Mouse (Mus musculus) embryonic facial prominence, embryonic 14.5 days (tissue): ENCODE results near the gene 2700081O15Rik. TPM values are rescaled to one million over a fixed set of nuclear protein-coding genes. Genes with fewer than 3 reads are reported as not detected.

Source experiments
- ATAC-seq: fragments of 200-750 bp; cut with Nextera tagmentation; 2 replicates; pipeline ENCODE4 v1.8.0; 2017; ENCODE audit warnings: low read depth, moderate number of reproducible peaks, moderate TSS enrichment
- DNase-seq: peaks from one replicate; pipeline ENCODE4 v3.0.0-alpha.2; 2015; ENCODE audit warnings: low spot score
- H3K27ac ChIP-seq: fragments of 300-500 bp; sonication (generic); replicated peaks from 2 replicates; pipeline ENCODE4 v1.5.1; 2014; ENCODE audit warnings: low read depth, mild to moderate bottlenecking, low read length, moderate library complexity
- H3K27me3 ChIP-seq: fragments of 300-500 bp; sonication (generic); replicated peaks from 2 replicates; pipeline ENCODE4 v1.6.1; 2014; ENCODE audit warnings: low read length; ENCODE audit not compliant: control insufficient read depth, insufficient read depth
- H3K36me3 ChIP-seq: fragments of 300-500 bp; sonication (generic); 2 replicates; pipeline ENCODE4 v1.6.1; 2014; ENCODE audit warnings: low read length, mixed read lengths; ENCODE audit not compliant: control insufficient read depth, insufficient read depth
- H3K4me1 ChIP-seq: fragments of 300-500 bp; sonication (generic); 2 replicates; pipeline ENCODE4 v1.6.1; 2014; ENCODE audit warnings: antibody characterized with exemption, low read length; ENCODE audit not compliant: control insufficient read depth, insufficient read depth
- H3K4me2 ChIP-seq: fragments of 300-500 bp; sonication (generic); 2 replicates; pipeline ENCODE4 v1.6.1; 2014; ENCODE audit warnings: low read depth, mild to moderate bottlenecking, low read length, moderate library complexity, mixed read lengths
- H3K4me3 ChIP-seq: fragments of 300-500 bp; sonication (generic); 2 replicates; pipeline ENCODE4 v1.5.1; 2014; ENCODE audit warnings: low read depth, mild to moderate bottlenecking, low read length
- H3K9ac ChIP-seq: fragments of 300-500 bp; sonication (generic); 2 replicates; pipeline ENCODE4 v1.6.1; 2014; ENCODE audit warnings: low read depth, mild to moderate bottlenecking, low read length, moderate library complexity, mixed read lengths
- H3K9me3 ChIP-seq: fragments of 300-500 bp; sonication (generic); 2 replicates; pipeline ENCODE4 v1.6.1; 2016; ENCODE audit warnings: low read length; ENCODE audit not compliant: control insufficient read depth
- WGBS: fragments of 180-500 bp; shearing (Covaris S2); extraction: QIAGEN DNeasy Blood & Tissue Kit; methylation state at CpG from one replicate; pipeline ENCODE4 v1.1.7; 2014; 5-methylcytosine and 5-hydroxymethylcytosine counted together
- polyA plus RNA-seq: library from polyadenylated mRNA; unstranded; fragments of >200 nt; fragmentation: Nextera tagmentation; extraction: Ambion mirVana; gene quantifications from 2 replicates; pipeline ENCODE4 v1.2.1, GENCODE M21; 2014

2700081O15Rik gene
- polyA plus RNA-seq, 1 experiment from 2014 or later, result 10.3 TPM

DNA sequence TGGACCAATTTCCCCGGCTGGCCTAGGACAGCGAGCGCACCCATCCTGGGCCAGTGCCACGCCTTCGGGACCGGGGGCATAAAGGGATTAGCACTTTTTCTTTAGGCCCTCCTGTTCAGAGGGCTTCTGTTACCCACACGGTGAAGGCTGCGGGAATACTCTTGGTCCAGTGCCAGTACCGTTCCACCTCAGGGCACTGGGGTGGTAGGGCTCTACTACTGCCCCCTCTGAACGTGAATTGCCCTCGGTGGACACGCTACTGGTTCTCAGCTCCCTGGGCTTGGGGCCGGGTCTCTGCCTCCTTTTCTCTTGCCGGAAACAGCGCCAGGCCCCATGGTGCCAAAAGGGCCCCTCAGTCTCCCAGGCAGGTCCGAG, 6.2 kb downstream of the 2700081O15Rik start:
- H3K27me3 ChIP-seq, result no peaks in the 10 kb centered on the region
- H3K4me1 ChIP-seq, result peaks cover 47% of the 10 kb centered on the region
- H3K4me2 ChIP-seq, result peak overlapping the region; percentile 48
- WGBS, result 41% methylated on average over 11 of the region's 16 CpGs
- DNase-seq, result no peak
- H3K27ac ChIP-seq, result peak overlapping the region; percentile 65; the same call in 1 of the 2 replicates
- no peaks in the 10 kb centered on the region for H3K9me3 ChIP-seq
- H3K36me3 ChIP-seq, result peaks cover 88% of the 10 kb centered on the region
- peak overlapping the region; percentile 50; the same call in 1 of the 2 replicates for H3K9ac ChIP-seq
- H3K4me3 ChIP-seq, result peak overlapping the region; percentile 22; the same call in 1 of the 2 replicates
- ATAC-seq, result no peak

GRCm38 (mm10) chr19:7424131-7424530, 6.7 kb downstream of the 2700081O15Rik start:
- Histone ChIP-seq H3K9me3 (no peaks in the 10 kb centered on the region), H3K27ac (peak overlapping the region; percentile 65; the same call in 1 of the 2 replicates), H3K4me1 (peaks cover 46% of the 10 kb centered on the region), H3K36me3 (peaks cover 93% of the 10 kb centered on the region), H3K4me2 (peak overlapping the region; percentile 48; the same call in 1 of the 2 replicates), H3K27me3 (no peaks in the 10 kb centered on the region), H3K9ac (no peak overlapping the region), H3K4me3 (no peak overlapping the region)
- DNase-seq (no peak), ATAC-seq (no peak)
- 71% methylated on average over 7 of the region's 7 CpGs for WGBS

GRCm38 (mm10) chr19:7424590-7425397, 7.4 kb downstream of the 2700081O15Rik start:
- no peak for ATAC-seq
- no peak overlapping the region for H3K9ac ChIP-seq
- no peak overlapping the region for H3K27ac ChIP-seq
- no peaks in the 10 kb centered on the region for H3K9me3 ChIP-seq
- H3K4me1 ChIP-seq, result peaks cover 39% of the 10 kb centered on the region
- WGBS, result 64% methylated on average over 8 of the region's 8 CpGs
- DNase-seq, result no peak
- H3K4me3 ChIP-seq, result no peak overlapping the region
- no peak overlapping the region for H3K4me2 ChIP-seq
- H3K27me3 ChIP-seq, result no peaks in the 10 kb centered on the region
- H3K36me3 ChIP-seq, result peaks cover 97% of the 10 kb centered on the region

DNA sequence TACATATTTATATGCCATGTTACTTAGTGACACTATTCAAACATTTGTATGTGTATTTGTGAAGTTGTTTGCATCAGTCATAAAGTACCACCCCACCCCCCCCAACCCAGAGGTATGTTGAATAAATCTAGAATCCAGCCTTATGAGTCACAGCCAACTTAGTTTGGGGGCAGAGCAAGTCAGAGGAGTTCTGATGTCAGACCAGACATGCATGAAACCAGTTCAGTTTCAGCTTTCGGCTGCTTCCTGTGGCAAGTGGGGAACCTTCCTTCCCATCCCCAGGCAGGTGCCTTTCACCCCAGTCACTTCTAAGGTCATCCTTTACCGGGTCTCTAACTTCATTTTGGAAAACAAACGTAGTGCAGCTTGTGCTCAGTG, 8.0 kb downstream of the 2700081O15Rik start:
- Histone ChIP-seq H3K4me1 (peaks cover 34% of the 10 kb centered on the region), H3K27ac (no peak overlapping the region), H3K9ac (no peak overlapping the region), H3K36me3 (peaks cover 94% of the 10 kb centered on the region), H3K27me3 (no peaks in the 10 kb centered on the region), H3K4me3 (no peak overlapping the region), H3K4me2 (no peak overlapping the region), H3K9me3 (no peaks in the 10 kb centered on the region)
- 32% methylated on average over 3 of the region's 3 CpGs for WGBS
- no peak for DNase-seq
- no peak for ATAC-seq

GRCm38 (mm10) chr19:7434887-7435286, 17.5 kb downstream of the 2700081O15Rik start:
- H3K27me3 ChIP-seq, result no peaks in the 10 kb centered on the region
- DNase-seq (no peak), ATAC-seq (no peak)

DNA sequence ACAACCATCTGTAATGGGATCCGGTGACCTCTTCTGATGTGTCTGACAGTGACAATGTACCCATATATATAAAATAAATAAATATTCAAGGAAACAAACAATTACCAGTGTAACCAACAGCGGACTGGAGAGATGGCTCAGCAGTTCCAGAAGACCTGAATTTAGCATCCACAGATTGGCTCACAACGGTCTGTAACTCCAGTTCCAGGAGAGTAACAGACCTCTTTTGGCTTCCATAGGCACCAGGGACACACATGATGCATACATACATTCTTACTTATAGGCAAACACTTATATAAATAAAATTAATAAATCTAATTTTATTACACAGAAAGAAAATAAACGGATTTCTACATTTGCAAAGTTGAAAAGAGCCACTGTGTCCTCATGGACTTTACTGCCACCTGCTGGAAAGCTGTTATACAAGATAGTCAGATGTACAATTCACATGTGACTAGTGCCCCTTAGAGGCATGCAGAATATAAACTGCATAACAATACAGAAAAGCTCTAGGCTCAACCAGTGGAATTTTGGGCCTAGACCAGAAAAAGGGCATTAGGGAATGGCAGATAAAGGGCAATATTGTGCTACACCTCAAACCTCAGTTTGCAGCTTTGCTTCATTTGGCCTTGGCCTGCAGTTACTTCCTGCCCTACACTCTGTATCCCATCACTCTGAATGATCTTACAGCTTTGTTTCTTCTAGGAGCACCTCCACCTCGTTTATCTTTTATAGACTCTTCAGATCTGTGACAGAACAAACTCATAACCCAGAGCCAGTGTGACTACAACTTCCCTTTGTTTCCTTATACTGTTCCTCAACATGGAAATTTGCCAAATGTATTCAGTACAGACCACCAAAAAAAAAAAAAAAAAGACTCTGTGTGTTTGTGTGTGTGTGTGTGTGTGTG, 18.9 kb downstream of the 2700081O15Rik start:
- ATAC-seq (peak; percentile 65; the same call in 1 of the 2 replicates), DNase-seq (peak; percentile 91)
- Histone ChIP-seq H3K27me3 (no peaks in the 10 kb centered on the region), H3K4me3 (no peak overlapping the region), H3K9ac (no peak overlapping the region), H3K4me1 (no peaks in the 10 kb centered on the region), H3K27ac (no peak overlapping the region), H3K4me2 (no peak overlapping the region), H3K36me3 (peaks cover 42% of the 10 kb centered on the region), H3K9me3 (no peaks in the 10 kb centered on the region)
- WGBS, result 70% methylated on average over 5 of the region's 5 CpGs

More at GRCm38 (mm10) chr19:7434887-7435286, 17.5 kb downstream of the 2700081O15Rik start:
- Histone ChIP-seq H3K9ac (no peak overlapping the region), H3K4me2 (no peak overlapping the region), H3K4me3 (no peak overlapping the region), H3K36me3 (peaks cover 55% of the 10 kb centered on the region), H3K27ac (no peak overlapping the region), H3K4me1 (no peaks in the 10 kb centered on the region), H3K9me3 (no peaks in the 10 kb centered on the region)
- 100% methylated on average over 2 of the region's 2 CpGs for WGBS

GRCm38 (mm10) chr19:7438295-7438694, 20.9 kb downstream of the 2700081O15Rik start:
- Histone ChIP-seq H3K9me3 (no peaks in the 10 kb centered on the region), H3K36me3 (peaks cover 22% of the 10 kb centered on the region), H3K27ac (no peak overlapping the region), H3K4me1 (no peaks in the 10 kb centered on the region), H3K9ac (no peak overlapping the region), H3K4me2 (no peak overlapping the region), H3K4me3 (no peak overlapping the region), H3K27me3 (no peaks in the 10 kb centered on the region)
- no peak for ATAC-seq
- DNase-seq, result no peak

- Histone ChIP-seq H3K4me1 (no peaks in the 10 kb centered on the region), H3K4me3 (no peak overlapping the region), H3K27me3 (no peaks in the 10 kb centered on the region), H3K9ac (no peak overlapping the region), H3K4me2 (no peak overlapping the region), H3K9me3 (no peaks in the 10 kb centered on the region), H3K27ac (no peak overlapping the region), H3K36me3 (peaks cover 12% of the 10 kb centered on the region; the same call in 1 of the 2 replicates)
- WGBS, result 67% methylated on average over 14 of the region's 14 CpGs
- ATAC-seq, result no peak
- peak; percentile 69 for DNase-seq
Observed at GRCm38 (mm10) chr19:7441493-7441892, 24.1 kb downstream of the 2700081O15Rik start.
